Mouse (Mus musculus) ovary, postnatal 14 days (tissue): ENCODE results near the gene Shisa6.

ENCODE experiments used
- DNase-seq: peaks from one replicate; pipeline ENCODE4 v3.0.0; 2022; ENCODE audit warnings: low spot score

The Shisa6 gene

GRCm38 (mm10) chr11:66525371-66526045 lies at the start of gene Shisa6:
TSS of gene Shisa6 (minus strand) at chr11:66525964.
- no peak for DNase-seq

- no peak for DNase-seq
Observed at GRCm38 (mm10) chr11:66573888-66574287, 48.1 kb upstream of the Shisa6 start.

- no peak for DNase-seq
Observed at GRCm38 (mm10) chr11:66569045-66569444, 43.3 kb upstream of the Shisa6 start.

GRCm38 (mm10) chr11:66568386-66568791 lies 42.6 kb upstream of the Shisa6 start:
- DNase-seq = no peak

GRCm38 (mm10) chr11:66567382-66567781 lies 41.6 kb upstream of the Shisa6 start:
- DNase-seq = no peak

- no peak for DNase-seq
Observed at GRCm38 (mm10) chr11:66562274-66562673, 36.5 kb upstream of the Shisa6 start.

- no peak for DNase-seq
Observed at GRCm38 (mm10) chr11:66537820-66538219, 12.1 kb upstream of the Shisa6 start.

GRCm38 (mm10) chr11:66535866-66536265 lies 10.1 kb upstream of the Shisa6 start:
- no peak for DNase-seq

GRCm38 (mm10) chr11:66535156-66535555 lies 9.4 kb upstream of the Shisa6 start:
- DNase-seq = no peak

- DNase-seq = no peak
Observed at GRCm38 (mm10) chr11:66534291-66534690, 8.5 kb upstream of the Shisa6 start.

- DNase-seq = no peak
Observed at GRCm38 (mm10) chr11:66528146-66528545, 2.4 kb upstream of the Shisa6 start.

- no peak for DNase-seq
Observed at GRCm38 (mm10) chr11:66527343-66527742, 1.6 kb upstream of the Shisa6 start.

GRCm38 (mm10) chr11:66526981-66527320 lies 1.2 kb upstream of the Shisa6 start:
- DNase-seq = no peak

- DNase-seq = no peak
Observed at GRCm38 (mm10) chr11:66526046-66526980, 549 bp upstream of the Shisa6 start.

- no peak for DNase-seq
Observed at GRCm38 (mm10) chr11:66524251-66524650, 1.5 kb downstream of the Shisa6 start.

GRCm38 (mm10) chr11:66522376-66522775 lies 3.4 kb downstream of the Shisa6 start:
- no peak for DNase-seq

- DNase-seq = no peak
Observed at GRCm38 (mm10) chr11:66519386-66519785, 6.4 kb downstream of the Shisa6 start.

GRCm38 (mm10) chr11:66514346-66514745 lies 11.4 kb downstream of the Shisa6 start:
- DNase-seq = no peak

GRCm38 (mm10) chr11:66500951-66501350 lies 24.8 kb downstream of the Shisa6 start:
- DNase-seq = no peak

GRCm38 (mm10) chr11:66498857-66499445 lies 26.8 kb downstream of the Shisa6 start:
- no peak for DNase-seq

GRCm38 (mm10) chr11:66496235-66496634 lies 29.5 kb downstream of the Shisa6 start:
- DNase-seq = no peak

- DNase-seq = no peak
Observed at GRCm38 (mm10) chr11:66494391-66494790, 31.4 kb downstream of the Shisa6 start.

GRCm38 (mm10) chr11:66487765-66488164 lies 38.0 kb downstream of the Shisa6 start:
- DNase-seq = peak; percentile 4
